Mouse (Mus musculus) hindbrain, embryonic 11.5 days (tissue): ENCODE measurements around the gene Epha4. TPM values are rescaled to one million over a fixed set of nuclear protein-coding genes. Genes with fewer than 3 reads are reported as not detected.

Experiments used
- ATAC-seq: fragments of 200-750 bp; cut with Nextera tagmentation; 2 replicates; pipeline ENCODE4 v1.8.0; 2017; ENCODE audit warnings: mild to moderate bottlenecking, moderate TSS enrichment, moderate library complexity; ENCODE audit not compliant: low FRiP score
- DNase-seq: peaks from one replicate; pipeline ENCODE4 v3.0.0-alpha.2; 2015; ENCODE audit warnings: low spot score
- H3K27ac ChIP-seq: fragments of 300-500 bp; sonication (generic); 2 replicates; pipeline ENCODE4 v1.5.1; 2014; ENCODE audit warnings: mild to moderate bottlenecking, low read depth, low read length
- H3K27me3 ChIP-seq: fragments of 300-500 bp; sonication (generic); 2 replicates; pipeline ENCODE4 v1.6.1; 2014; ENCODE audit warnings: mild to moderate bottlenecking, low read length, moderate library complexity, mixed read lengths; ENCODE audit not compliant: control insufficient read depth, insufficient read depth
- H3K36me3 ChIP-seq: fragments of 300-500 bp; sonication (generic); 2 replicates; pipeline ENCODE4 v1.6.1; 2014; ENCODE audit warnings: mild to moderate bottlenecking, low read length, moderate library complexity, mixed read lengths; ENCODE audit not compliant: control insufficient read depth, insufficient read depth
- H3K4me1 ChIP-seq: fragments of 300-500 bp; sonication (generic); replicated peaks from 2 replicates; pipeline ENCODE4 v1.6.1; 2014; ENCODE audit warnings: low read length, mixed read lengths; ENCODE audit not compliant: control insufficient read depth, insufficient read depth
- H3K4me2 ChIP-seq: fragments of 300-500 bp; sonication (generic); replicated peaks from 2 replicates; pipeline ENCODE4 v1.6.1; 2014; ENCODE audit warnings: mild to moderate bottlenecking, low read depth, low read length
- H3K4me3 ChIP-seq: fragments of 300-500 bp; sonication (generic); 2 replicates; pipeline ENCODE4 v1.5.1; 2014; ENCODE audit warnings: low read depth, low read length
- H3K9ac ChIP-seq: fragments of 300-500 bp; sonication (generic); 2 replicates; pipeline ENCODE4 v1.6.1; 2014; ENCODE audit warnings: low read depth, low read length
- H3K9me3 ChIP-seq: fragments of 300-500 bp; sonication (generic); 2 replicates; pipeline ENCODE4 v1.6.1; 2016; ENCODE audit warnings: low read length; ENCODE audit not compliant: control insufficient read depth
- WGBS: fragments of 180-500 bp; shearing (Covaris S2); extraction: QIAGEN DNeasy Blood & Tissue Kit; methylation state at CpG from one replicate; pipeline ENCODE4 v1.1.7; 2014; 5-methylcytosine and 5-hydroxymethylcytosine counted together
- polyA plus RNA-seq: library from polyadenylated mRNA; unstranded; fragments of >200 nt; fragmentation: Nextera tagmentation; extraction: Ambion mirVana; gene quantifications from 2 replicates; pipeline ENCODE4 v1.2.1, GENCODE M21; 2014

The Epha4 gene
- polyA plus RNA-seq, 1 experiment from 2014 or later: 25.9 TPM

GRCm38 (mm10) chr1:77514325-77514962 lies 444 bp downstream of the Epha4 start:
- peak; percentile 25 for ATAC-seq
- peak overlapping the region; percentile 85 for H3K27ac ChIP-seq
- no peaks in the 10 kb centered on the region; the same call in 1 of the 2 replicates for H3K4me1 ChIP-seq

DNA sequence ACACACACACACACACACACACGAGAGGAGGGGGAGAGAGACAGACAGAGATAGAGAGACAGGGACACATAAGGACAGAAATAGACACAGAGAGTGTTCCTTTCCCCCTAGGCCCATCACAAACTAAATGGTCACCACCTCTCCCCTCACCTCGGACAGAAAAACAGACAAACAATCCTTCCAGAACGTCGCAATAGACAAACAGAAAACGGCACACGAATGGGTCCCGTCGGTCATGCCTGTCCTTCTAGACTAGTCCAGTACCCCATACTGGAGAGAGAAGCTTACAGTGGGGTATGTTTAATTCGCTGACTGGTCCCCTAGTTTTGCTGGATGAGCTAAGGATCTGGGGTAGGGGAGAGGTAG lies 946 bp downstream of the Epha4 start:
- no peaks in the 10 kb centered on the region for H3K9me3 ChIP-seq
- no peaks in the 10 kb centered on the region for H3K36me3 ChIP-seq
- peak overlapping the region; percentile 85 for H3K27ac ChIP-seq
- no peaks in the 10 kb centered on the region; the same call in 1 of the 2 replicates for H3K27me3 ChIP-seq
- no peak for ATAC-seq
- H3K4me1 ChIP-seq: no peaks in the 10 kb centered on the region; the same call in 1 of the 2 replicates
- WGBS: 0% methylated on average over 9 of the region's 9 CpGs
- H3K4me3 ChIP-seq: peak overlapping the region; percentile 76
- H3K9ac ChIP-seq: peak overlapping the region; percentile 66
- no peak for DNase-seq
- peak overlapping the region; percentile 63 for H3K4me2 ChIP-seq

More at GRCm38 (mm10) chr1:77514325-77514962, 444 bp downstream of the Epha4 start:
- WGBS: under 1% methylated on average over 45 of the region's 45 CpGs
- peak; percentile 76 for DNase-seq
- H3K4me2 ChIP-seq: peak overlapping the region; percentile 63
- H3K36me3 ChIP-seq: no peaks in the 10 kb centered on the region
- peak overlapping the region; percentile 76 for H3K4me3 ChIP-seq
- H3K9me3 ChIP-seq: no peaks in the 10 kb centered on the region
- no peaks in the 10 kb centered on the region; the same call in 1 of the 2 replicates for H3K27me3 ChIP-seq
- H3K9ac ChIP-seq: peak overlapping the region; percentile 66

- H3K4me3 ChIP-seq: peak overlapping the region; percentile 76
- peak overlapping the region; percentile 66 for H3K9ac ChIP-seq
- H3K27ac ChIP-seq: peak overlapping the region; percentile 85
- H3K36me3 ChIP-seq: no peaks in the 10 kb centered on the region
- H3K4me1 ChIP-seq: no peaks in the 10 kb centered on the region; the same call in 1 of the 2 replicates
- no peaks in the 10 kb centered on the region; the same call in 1 of the 2 replicates for H3K27me3 ChIP-seq
- H3K9me3 ChIP-seq: no peaks in the 10 kb centered on the region
- DNase-seq (peak; percentile 72), ATAC-seq (peak; percentile 31)
- peak overlapping the region; percentile 63 for H3K4me2 ChIP-seq
- under 1% methylated on average over 27 of the region's 27 CpGs for WGBS
Observed at GRCm38 (mm10) chr1:77513411-77513941, 1.4 kb downstream of the Epha4 start.

DNA sequence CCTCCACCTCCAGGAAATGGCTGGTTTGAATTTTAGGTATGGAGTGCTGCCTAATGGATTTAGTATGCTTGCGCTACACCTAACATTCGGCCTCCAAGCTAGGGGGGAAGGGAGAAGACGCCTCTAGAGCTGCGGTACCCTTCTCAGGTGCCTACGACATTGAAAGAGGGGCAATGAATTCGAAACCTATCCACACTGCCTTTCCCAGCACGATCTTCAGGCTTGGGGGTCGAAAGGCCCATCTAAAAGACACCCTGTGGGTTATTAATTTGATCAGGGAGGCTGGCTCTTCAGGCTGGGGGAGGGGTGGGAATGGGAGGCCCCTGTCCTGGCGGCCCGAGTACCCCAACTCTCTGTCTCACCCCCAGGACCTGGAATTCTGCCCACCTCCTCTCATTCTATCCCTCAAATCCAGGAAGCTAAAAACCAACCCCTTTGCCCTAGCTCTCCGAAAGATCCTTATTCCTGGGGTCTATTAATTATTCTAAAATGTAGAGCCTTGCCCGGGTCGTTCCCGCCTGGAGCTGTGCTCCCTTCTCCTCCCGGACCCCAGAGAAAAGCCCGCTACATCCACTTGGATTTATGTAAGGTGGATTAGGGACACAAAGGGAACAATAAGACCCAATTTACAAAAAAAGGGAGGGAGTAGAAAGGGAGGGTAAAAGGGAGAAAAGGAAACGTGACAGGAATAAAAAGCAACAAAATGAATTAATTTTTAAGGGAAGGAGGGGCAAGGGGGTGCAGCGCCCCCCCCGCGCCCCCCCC lies 2.3 kb downstream of the Epha4 start:
- ATAC-seq: 0 out of 2 replicates have a peak, but pooled peaks have one; percentile 30
- WGBS: 0% methylated on average over 20 of the region's 20 CpGs

DNA sequence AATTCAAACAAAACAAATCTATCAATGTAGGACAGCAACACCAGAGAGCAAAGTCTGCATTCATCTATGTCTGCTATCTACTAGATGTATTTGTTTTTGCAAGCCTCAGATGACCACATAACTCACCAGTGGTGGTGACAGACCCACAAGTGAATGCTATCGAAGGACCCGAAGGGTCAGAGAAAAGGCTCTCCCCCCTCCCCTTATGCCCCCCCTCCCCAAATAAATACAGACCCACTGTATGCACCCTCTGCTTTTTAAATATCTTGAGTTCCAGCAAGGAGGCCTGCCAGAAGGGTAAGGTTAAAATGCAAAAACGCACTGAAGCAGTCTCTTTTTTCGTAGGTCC lies 2.9 kb downstream of the Epha4 start:
- ATAC-seq (no peak), DNase-seq (peak; percentile 30)
- H3K4me1 ChIP-seq: no peaks in the 10 kb centered on the region; the same call in 1 of the 2 replicates

More for the DNA sequence above, 2.3 kb downstream of the Epha4 start:
- Histone ChIP-seq H3K9me3 (no peaks in the 10 kb centered on the region), H3K4me2 (peak overlapping the region; percentile 63), H3K27ac (peak overlapping the region; percentile 85), H3K27me3 (no peaks in the 10 kb centered on the region; the same call in 1 of the 2 replicates), H3K4me3 (peak overlapping the region; percentile 76), H3K4me1 (no peaks in the 10 kb centered on the region; the same call in 1 of the 2 replicates), H3K36me3 (no peaks in the 10 kb centered on the region), H3K9ac (peak overlapping the region; percentile 66)
- DNase-seq: peak; percentile 67

DNA sequence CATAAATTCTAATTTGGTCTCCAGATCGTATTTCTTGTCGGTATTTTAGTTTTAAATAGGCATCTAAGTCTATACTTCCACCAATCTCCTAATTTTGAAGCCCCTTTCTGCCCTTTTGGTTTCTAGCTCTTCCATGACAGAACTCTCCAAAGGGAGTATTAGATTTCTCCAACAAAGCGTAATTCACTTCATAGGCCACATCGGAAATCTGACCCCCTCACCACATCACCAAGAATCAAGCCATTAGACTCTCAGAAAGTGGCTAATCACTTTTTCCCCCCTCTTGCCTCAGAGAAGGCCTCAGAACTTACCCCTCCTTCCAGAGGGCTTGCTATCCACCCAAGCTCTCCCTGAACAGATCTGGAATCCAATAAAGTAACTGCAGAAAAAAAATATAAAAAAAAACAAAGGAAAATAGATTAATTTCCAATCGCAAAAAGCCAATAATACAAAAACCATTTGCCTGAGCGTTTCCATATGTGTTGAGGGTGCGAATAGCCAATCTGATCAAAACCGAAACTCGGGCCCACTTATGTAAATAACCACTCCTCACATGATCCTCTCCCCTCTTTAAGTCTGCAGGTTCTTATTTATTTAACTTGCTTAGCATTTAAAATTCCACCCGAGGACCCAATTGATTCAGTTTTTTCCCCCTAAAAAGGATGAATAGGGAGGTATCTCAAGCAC lies 3.4 kb downstream of the Epha4 start:
- H3K36me3 ChIP-seq: no peaks in the 10 kb centered on the region
- no peaks in the 10 kb centered on the region for H3K9me3 ChIP-seq
- no peaks in the 10 kb centered on the region; the same call in 1 of the 2 replicates for H3K27me3 ChIP-seq
- no peak for DNase-seq
- 28% methylated on average over 10 of the region's 10 CpGs for WGBS
- H3K27ac ChIP-seq: peak overlapping the region; percentile 85
- peak overlapping the region; percentile 63 for H3K4me2 ChIP-seq
- H3K9ac ChIP-seq: peak overlapping the region; percentile 66
- no peaks in the 10 kb centered on the region; the same call in 1 of the 2 replicates for H3K4me1 ChIP-seq
- peak overlapping the region; percentile 76 for H3K4me3 ChIP-seq
- no peak for ATAC-seq

More for the DNA sequence above, 2.9 kb downstream of the Epha4 start:
- H3K36me3 ChIP-seq: no peaks in the 10 kb centered on the region
- no peaks in the 10 kb centered on the region; the same call in 1 of the 2 replicates for H3K27me3 ChIP-seq
- H3K9me3 ChIP-seq: no peaks in the 10 kb centered on the region
- H3K27ac ChIP-seq: peak overlapping the region; percentile 85
- WGBS: 3% methylated on average over 4 of the region's 4 CpGs
- peak overlapping the region; percentile 63 for H3K4me2 ChIP-seq
- peak overlapping the region; percentile 66 for H3K9ac ChIP-seq
- H3K4me3 ChIP-seq: peak overlapping the region; percentile 76

- no peak overlapping the region for H3K9ac ChIP-seq
Observed at GRCm38 (mm10) chr1:77510623-77511022, 4.3 kb downstream of the Epha4 start.

DNA sequence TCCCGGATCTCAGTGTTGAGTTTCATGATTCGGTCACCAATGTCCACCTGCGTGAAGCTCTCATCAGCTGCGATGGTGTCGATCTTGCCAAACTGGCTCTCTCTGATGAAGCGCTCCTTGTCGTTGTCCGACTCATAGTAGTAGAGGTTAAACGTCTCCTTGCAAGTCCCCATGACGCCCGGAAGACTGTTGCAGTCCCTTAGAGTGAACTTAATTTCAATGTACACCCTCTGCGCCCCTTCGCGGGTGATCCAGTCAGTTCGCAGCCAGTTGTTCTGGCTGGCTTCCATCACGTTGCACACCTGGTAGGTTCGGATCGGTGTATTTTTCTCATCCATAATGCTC lies 8.1 kb downstream of the Epha4 start:
- Histone ChIP-seq H3K27me3 (no peaks in the 10 kb centered on the region), H3K4me1 (peaks cover 15% of the 10 kb centered on the region), H3K9ac (no peak overlapping the region), H3K27ac (no peak overlapping the region), H3K4me3 (0 out of 2 replicates have a peak overlapping the region, but pooled peaks have one; percentile 16), H3K9me3 (no peaks in the 10 kb centered on the region), H3K4me2 (peak overlapping the region; percentile 35; the same call in 1 of the 2 replicates), H3K36me3 (no peaks in the 10 kb centered on the region)
- 80% methylated on average over 18 of the region's 18 CpGs for WGBS
- DNase-seq (no peak), ATAC-seq (no peak)

More at GRCm38 (mm10) chr1:77510623-77511022, 4.3 kb downstream of the Epha4 start:
- DNase-seq (no peak), ATAC-seq (no peak)
- no peaks in the 10 kb centered on the region for H3K36me3 ChIP-seq
- no peaks in the 10 kb centered on the region for H3K9me3 ChIP-seq
- H3K4me1 ChIP-seq: no peaks in the 10 kb centered on the region; the same call in 1 of the 2 replicates
- peak overlapping the region; percentile 76; the same call in 1 of the 2 replicates for H3K4me3 ChIP-seq
- peak overlapping the region; percentile 63 for H3K4me2 ChIP-seq
- H3K27me3 ChIP-seq: no peaks in the 10 kb centered on the region; the same call in 1 of the 2 replicates
- H3K27ac ChIP-seq: no peak overlapping the region
- 41% methylated on average over 5 of the region's 5 CpGs for WGBS
